Mouse (Mus musculus) limb, embryonic 14.5 days (tissue): ENCODE data around the gene Rsg1. TPM values are rescaled to one million over a fixed set of nuclear protein-coding genes. Genes with fewer than 3 reads are reported as not detected.

ENCODE experiments used
- ATAC-seq: fragments of 200-750 bp; cut with Nextera tagmentation; 2 replicates; pipeline ENCODE4 v1.8.0; 2017; ENCODE audit warnings: low read depth, moderate number of reproducible peaks, moderate TSS enrichment; ENCODE audit not compliant: low FRiP score
- DNase-seq: peaks from one replicate; pipeline ENCODE4 v3.0.0-alpha.2; 2015; ENCODE audit warnings: low spot score
- H3K27ac ChIP-seq: fragments of 300-500 bp; sonication (generic); replicated peaks from 2 replicates; pipeline ENCODE4 v1.5.1; 2014; ENCODE audit warnings: low read depth, mild to moderate bottlenecking, low read length, moderate library complexity, mixed read lengths
- H3K27me3 ChIP-seq: fragments of 300-500 bp; sonication (generic); 2 replicates; pipeline ENCODE4 v1.6.1; 2014; ENCODE audit warnings: low read length, mixed read lengths; ENCODE audit not compliant: control insufficient read depth, insufficient read depth
- H3K36me3 ChIP-seq: fragments of 300-500 bp; sonication (generic); 2 replicates; pipeline ENCODE4 v1.6.1; 2014; ENCODE audit warnings: mild to moderate bottlenecking, low read length, moderate library complexity, mixed read lengths; ENCODE audit not compliant: control insufficient read depth, insufficient read depth
- H3K4me1 ChIP-seq: fragments of 300-500 bp; sonication (generic); 2 replicates; pipeline ENCODE4 v1.6.1; 2014; ENCODE audit warnings: antibody characterized with exemption, low read length, mixed read lengths; ENCODE audit not compliant: control insufficient read depth, insufficient read depth
- H3K4me2 ChIP-seq: fragments of 300-500 bp; sonication (generic); replicated peaks from 2 replicates; pipeline ENCODE4 v1.6.1; 2014; ENCODE audit warnings: low read depth, mild to moderate bottlenecking, low read length, moderate library complexity; ENCODE audit not compliant: severe bottlenecking
- H3K4me3 ChIP-seq: fragments of 300-500 bp; sonication (generic); replicated peaks from 2 replicates; pipeline ENCODE4 v1.5.1; 2014; ENCODE audit warnings: low read length
- H3K9ac ChIP-seq: fragments of 300-500 bp; sonication (generic); 2 replicates; pipeline ENCODE4 v1.6.1; 2014; ENCODE audit warnings: mild to moderate bottlenecking, low read depth, low read length, moderate library complexity; ENCODE audit not compliant: severe bottlenecking
- H3K9me3 ChIP-seq: fragments of 300-500 bp; sonication (generic); 2 replicates; pipeline ENCODE4 v1.6.1; 2016; ENCODE audit warnings: low read length; ENCODE audit not compliant: control insufficient read depth
- POLR2A ChIP-seq: fragments of 200-500 bp; IDR thresholded peaks from 2 replicates; pipeline ENCODE4 v1.8.0; 2012; ENCODE audit warnings: inconsistent platforms, mild to moderate bottlenecking, moderate library complexity, borderline replicate concordance; ENCODE audit not compliant: insufficient read depth, insufficient read length; ENCODE audit errors: extremely low read depth
- WGBS: fragments of 180-500 bp; shearing (Covaris S2); extraction: QIAGEN DNeasy Blood & Tissue Kit; methylation state at CpG from one replicate; pipeline ENCODE4 v1.1.7; 2014; 5-methylcytosine and 5-hydroxymethylcytosine counted together
- polyA plus RNA-seq, 2 experiments: library from polyadenylated mRNA; depleted of rRNA in 1 of 2; stranded (reverse) in 1 of 2; unstranded in 1 of 2; fragments of >200 nt; fragmentation: Nextera tagmentation in 1 of 2; extraction: Ambion mirVana in 1 of 2; gene quantifications; 2 replicates each; pipeline versions ENCODE4 v1.2.1 to v1.2.3; 2012 to 2014

The Rsg1 gene
- polyA plus RNA-seq, 2 experiments: 3.6 to 5.5 TPM

GRCm38 (mm10) chr4:141238492-141239387 is 25.0 kb downstream of the Rsg1 start:
- peaks cover 37% of the 10 kb centered on the region for H3K27me3 ChIP-seq
- peak overlapping the region; percentile 45 for H3K9ac ChIP-seq
- H3K4me3 ChIP-seq: peak overlapping the region; percentile 46
- H3K9me3 ChIP-seq: no peaks in the 10 kb centered on the region
- peaks cover 33% of the 10 kb centered on the region for H3K4me1 ChIP-seq
- TF ChIP-seq POLR2A: no peak
- H3K4me2 ChIP-seq: peak overlapping the region; percentile 72
- WGBS: 5% methylated on average over 20 of the region's 20 CpGs
- H3K27ac ChIP-seq: no peak overlapping the region
- DNase-seq: no peak
- no peaks in the 10 kb centered on the region for H3K36me3 ChIP-seq
- no peak; the same call in 1 of the 2 replicates for ATAC-seq

- Histone ChIP-seq H3K4me3 (peak within 1 kb of the TSS; percentile 46), H3K9me3 (no peaks in the 10 kb centered on the region), H3K4me2 (peak within 1 kb of the TSS; percentile 72), H3K27me3 (peaks cover 37% of the 10 kb centered on the region), H3K36me3 (no peaks in the 10 kb centered on the region), H3K27ac (no peak within 1 kb of the TSS; the same call in 1 of the 2 replicates), H3K4me1 (peaks cover 36% of the 10 kb centered on the region), H3K9ac (peak within 1 kb of the TSS; percentile 45)
- no peak for TF ChIP-seq POLR2A
- DNase-seq (peak; percentile 84), ATAC-seq (peak; percentile 92)
- WGBS: under 1% methylated on average over 28 of the region's 31 CpGs
Measured at GRCm38 (mm10) chr4:141239388-141240125, 25.8 kb downstream of the Rsg1 start, which contains the start of gene Arhgef19. TSS of gene Arhgef19 (plus strand) at chr4:141239499.

GRCm38 (mm10) chr4:141240617-141241016 is 26.9 kb downstream of the Rsg1 start:
- Histone ChIP-seq H3K27me3 (peaks cover 37% of the 10 kb centered on the region), H3K9me3 (no peaks in the 10 kb centered on the region), H3K27ac (no peak overlapping the region), H3K36me3 (no peaks in the 10 kb centered on the region), H3K4me2 (peak overlapping the region; percentile 72), H3K4me1 (peaks cover 43% of the 10 kb centered on the region), H3K4me3 (peak overlapping the region; percentile 46), H3K9ac (no peak overlapping the region)
- ATAC-seq (no peak), DNase-seq (no peak)
- 2% methylated on average over 14 of the region's 14 CpGs for WGBS
- no peak for TF ChIP-seq POLR2A

GRCm38 (mm10) chr4:141241861-141242260 is 28.1 kb downstream of the Rsg1 start:
- ATAC-seq (no peak), DNase-seq (no peak)
- H3K4me3 ChIP-seq: 0 out of 2 replicates have a peak overlapping the region, but pooled peaks have one; percentile 23
- 27% methylated on average over 15 of the region's 15 CpGs for WGBS
- no peak for TF ChIP-seq POLR2A
- no peak overlapping the region for H3K9ac ChIP-seq
- H3K27me3 ChIP-seq: peaks cover 46% of the 10 kb centered on the region
- no peak overlapping the region for H3K27ac ChIP-seq
- H3K36me3 ChIP-seq: no peaks in the 10 kb centered on the region
- H3K4me1 ChIP-seq: peaks cover 53% of the 10 kb centered on the region
- no peaks in the 10 kb centered on the region for H3K9me3 ChIP-seq
- H3K4me2 ChIP-seq: peak overlapping the region; percentile 29; the same call in 1 of the 2 replicates

- Histone ChIP-seq H3K27ac (no peak overlapping the region), H3K4me2 (peak overlapping the region; percentile 29), H3K9ac (no peak overlapping the region; the same call in 1 of the 2 replicates), H3K4me1 (peaks cover 60% of the 10 kb centered on the region), H3K9me3 (no peaks in the 10 kb centered on the region), H3K27me3 (peaks cover 55% of the 10 kb centered on the region), H3K36me3 (no peaks in the 10 kb centered on the region), H3K4me3 (peak overlapping the region; percentile 23)
- WGBS: 7% methylated on average over 11 of the region's 11 CpGs
- DNase-seq: no peak
- no peak for TF ChIP-seq POLR2A
- no peak for ATAC-seq
Measured at GRCm38 (mm10) chr4:141242651-141243241, 29.0 kb downstream of the Rsg1 start.
